Mouse (Mus musculus): ENCODE data around the gene Rtn4r.

The Rtn4r gene

DNA sequence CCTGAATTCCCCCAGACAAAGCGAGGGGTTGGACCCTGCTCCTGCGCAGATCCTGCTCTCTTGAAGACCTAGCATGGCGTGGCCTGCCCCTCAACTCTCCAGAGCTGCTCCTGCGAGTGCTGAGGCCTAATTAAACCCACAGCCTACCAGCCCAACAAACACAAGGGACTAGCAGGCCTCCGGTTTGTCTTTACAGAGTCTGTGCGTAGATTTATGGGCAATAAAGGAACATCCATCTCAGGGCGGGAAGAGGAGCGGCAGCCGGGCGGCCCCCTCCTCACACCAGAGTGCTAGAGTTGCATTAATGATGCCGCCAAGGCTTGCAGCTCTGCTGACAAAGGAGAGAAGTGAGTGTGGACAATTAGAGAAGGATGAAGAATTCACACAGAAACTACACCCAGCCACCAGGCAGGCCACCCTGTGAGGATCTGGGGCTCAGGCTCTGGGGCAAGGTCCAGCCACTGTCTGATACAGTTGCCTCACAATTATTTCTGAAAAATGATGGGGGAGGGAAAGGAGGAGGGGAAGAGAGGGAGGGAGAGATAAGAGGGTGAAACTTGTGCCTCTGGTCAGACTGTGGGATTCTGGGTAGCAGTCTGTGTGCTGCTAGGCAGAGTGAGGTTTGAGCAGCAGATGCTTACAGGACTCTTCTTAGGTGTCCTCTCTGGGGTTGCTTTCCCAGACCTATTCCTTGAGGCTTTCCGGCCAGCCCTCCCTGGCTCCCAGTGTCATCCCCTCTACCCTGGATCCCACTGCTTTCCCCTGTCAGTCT, 29.3 kb downstream of the Rtn4r start:
- in situ Hi-C loops (cut with MboI), result no loop called here

DNA sequence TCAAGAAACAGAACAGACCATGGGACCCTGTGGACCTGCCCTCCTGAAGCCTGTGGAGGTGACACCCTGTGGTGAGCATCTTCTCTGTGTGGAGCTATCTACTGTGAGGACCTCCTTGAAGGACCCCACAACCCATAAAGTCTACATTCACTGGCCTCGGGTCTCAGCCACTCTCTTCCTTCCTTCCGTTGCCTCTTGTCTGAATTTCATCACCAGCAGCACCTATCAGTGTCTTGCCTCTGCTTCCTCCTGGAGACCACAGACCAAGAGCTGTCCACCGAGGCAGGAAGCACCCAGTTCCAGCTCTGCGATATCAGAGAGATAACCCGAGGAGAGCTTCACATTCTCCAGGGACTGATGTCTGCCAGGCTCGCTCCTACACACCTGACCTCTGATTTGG, 31.8 kb downstream of the Rtn4r start:
- in situ Hi-C loops (cut with MboI), result no loop called here

DNA sequence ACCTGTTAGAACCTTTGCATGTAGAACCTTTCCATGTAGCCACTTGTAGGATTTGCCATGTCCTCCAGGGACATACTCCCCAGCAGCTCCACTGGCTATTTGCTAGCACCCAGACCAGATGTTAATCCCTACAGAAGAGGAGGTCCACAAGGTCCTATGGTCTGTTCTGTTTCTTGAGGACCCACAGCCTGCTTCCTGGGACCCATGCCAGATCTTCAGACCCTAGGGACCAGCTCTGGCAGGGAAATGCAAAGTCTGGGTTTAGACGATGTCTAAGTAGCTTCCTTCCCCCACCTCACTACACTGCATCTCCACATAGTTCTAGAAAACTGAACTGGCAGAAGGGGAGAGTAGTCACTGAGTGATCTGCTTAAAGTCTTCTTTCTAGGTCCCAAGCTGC, 32.3 kb downstream of the Rtn4r start:
- in situ Hi-C loops (cut with MboI), result no loop called here

DNA sequence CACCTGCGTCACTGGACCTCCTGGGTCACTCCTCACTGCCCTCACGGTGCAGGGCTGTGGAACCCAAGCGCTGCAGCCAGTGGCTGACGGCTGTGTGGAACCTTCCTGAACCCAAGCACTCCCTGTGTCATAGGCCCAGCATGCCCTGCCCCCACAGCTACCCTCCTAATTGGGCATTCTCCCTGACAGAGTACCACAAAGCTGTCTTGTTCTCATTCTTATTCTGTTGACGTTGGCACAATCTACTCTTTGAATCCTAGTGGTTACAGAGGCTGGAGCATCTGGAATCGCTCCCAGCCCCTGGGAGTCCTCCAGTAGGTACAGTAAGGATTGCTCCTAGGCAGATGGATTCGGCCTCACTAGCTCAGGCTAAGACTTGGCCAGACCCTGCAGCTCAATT, 33.1 kb downstream of the Rtn4r start:
- in situ Hi-C loops (cut with MboI), result no loop called here

DNA sequence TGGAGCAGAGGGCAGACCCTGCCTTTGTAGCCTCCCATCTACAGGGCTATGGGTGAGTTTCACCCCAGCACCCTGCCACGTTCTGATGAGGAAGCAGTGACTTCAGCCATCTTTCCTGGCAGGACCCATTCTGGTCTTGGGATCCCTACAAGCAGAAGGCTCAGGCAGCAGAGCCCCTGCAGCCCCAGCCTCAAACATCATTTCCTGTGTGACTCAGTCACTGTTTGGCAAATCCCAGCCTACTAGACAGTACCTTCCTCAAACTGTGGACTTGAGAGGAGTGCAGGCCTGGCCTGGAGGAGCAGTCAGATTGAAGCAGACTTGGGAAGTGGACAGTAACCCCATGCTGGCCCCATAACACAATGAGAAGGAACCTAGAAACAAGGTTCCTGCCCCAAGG, 33.7 kb downstream of the Rtn4r start:
- in situ Hi-C loops (cut with MboI), result no loop called here

DNA sequence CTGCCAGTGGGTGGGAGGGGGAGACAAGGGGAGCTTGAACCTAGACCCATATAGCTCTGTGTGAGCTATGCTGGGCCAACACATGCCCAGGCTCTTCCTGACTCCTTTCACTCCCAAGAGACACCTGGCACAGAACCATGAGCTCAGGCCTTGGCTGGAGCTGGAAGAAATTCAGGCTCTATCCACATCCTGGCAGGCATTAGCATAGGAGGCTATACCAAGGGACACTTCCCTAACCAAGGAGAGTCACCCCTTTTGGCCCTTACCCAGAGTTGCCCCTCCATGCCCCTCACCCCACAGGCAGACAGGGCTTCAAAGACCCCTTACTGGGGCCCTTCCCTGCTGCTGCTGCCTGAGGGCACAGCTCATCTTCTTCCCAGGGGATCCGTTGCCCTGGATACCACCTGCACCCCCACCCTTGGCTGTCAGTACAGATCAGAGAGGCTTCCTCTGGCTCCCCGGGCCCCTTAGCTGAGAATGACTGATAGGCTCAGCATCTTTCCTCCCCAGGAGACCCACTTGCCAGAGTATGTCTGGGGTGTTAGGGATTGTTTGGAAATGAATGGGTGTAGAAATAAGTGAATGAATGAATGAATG, 37.3 kb downstream of the Rtn4r start:
- in situ Hi-C loops (cut with MboI), result no loop called here

DNA sequence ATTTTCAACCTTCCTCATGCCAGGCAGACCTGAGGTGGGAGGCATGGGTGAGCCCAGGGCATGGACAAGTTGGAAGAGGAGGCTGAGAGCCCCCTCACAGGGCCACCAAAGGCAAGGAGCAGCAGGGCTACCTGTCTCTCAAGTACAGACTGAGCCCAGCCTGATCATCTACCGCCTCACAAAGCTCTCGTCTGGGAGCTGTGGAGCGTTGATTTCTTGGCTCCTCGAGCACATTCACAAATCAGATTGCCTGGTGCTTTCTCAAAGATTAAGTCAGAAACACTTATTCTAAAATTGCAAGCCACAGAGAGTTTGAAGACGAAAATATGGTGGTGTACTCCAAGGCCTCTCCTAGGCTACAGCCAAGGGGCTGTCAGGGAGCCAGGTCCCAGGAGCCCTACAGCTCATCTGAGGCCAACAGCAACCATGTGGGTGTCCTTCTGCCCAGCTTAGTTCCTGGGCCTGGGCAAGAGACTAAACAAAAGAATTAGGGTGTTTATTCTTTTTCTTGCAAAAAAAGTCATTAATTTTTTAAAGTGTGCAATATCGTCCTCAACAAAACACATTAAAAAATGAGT, 39.3 kb downstream of the Rtn4r start:
- in situ Hi-C loops (cut with MboI), result no loop called here

DNA sequence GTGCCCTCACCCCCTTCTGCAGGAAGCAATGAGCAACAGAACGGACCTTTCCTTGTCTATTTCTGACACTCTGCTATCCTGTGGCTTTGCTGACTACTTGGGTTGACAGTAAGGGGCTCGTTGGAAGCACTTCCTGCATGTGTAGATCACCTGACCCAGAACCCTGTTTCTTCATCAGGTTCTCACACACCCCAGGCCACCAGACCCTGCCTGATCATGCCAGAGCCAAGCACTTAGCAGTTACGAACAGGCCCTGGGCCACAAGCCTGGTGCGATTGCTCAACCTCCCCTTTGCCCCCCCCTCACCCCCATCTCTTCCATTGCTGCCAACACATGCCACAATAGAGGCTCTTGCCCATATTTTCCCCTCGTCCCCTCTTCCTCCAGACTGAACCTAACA, 41.7 kb downstream of the Rtn4r start:
- in situ Hi-C loops (cut with MboI), result no loop called here

DNA sequence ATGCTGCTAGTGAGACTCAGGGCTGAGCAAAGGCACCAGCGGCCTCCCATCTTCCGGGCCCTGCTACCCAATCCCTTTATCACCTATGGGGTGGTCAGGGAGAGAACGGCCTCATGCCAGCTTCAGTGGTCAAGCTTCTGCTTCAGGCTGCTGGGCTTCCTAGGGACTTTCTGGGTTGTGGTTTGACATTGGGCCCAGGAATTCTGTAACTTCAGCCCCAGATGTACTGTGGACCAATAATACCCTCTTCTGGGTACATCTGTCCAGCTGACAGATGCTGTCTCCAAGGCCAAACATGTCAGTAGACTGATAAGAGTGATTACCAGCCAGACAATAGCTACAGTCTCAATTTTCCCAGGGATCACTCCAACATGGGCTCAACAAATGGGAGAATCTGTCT, 42.3 kb downstream of the Rtn4r start:
- in situ Hi-C loops (cut with MboI), result no loop called here

DNA sequence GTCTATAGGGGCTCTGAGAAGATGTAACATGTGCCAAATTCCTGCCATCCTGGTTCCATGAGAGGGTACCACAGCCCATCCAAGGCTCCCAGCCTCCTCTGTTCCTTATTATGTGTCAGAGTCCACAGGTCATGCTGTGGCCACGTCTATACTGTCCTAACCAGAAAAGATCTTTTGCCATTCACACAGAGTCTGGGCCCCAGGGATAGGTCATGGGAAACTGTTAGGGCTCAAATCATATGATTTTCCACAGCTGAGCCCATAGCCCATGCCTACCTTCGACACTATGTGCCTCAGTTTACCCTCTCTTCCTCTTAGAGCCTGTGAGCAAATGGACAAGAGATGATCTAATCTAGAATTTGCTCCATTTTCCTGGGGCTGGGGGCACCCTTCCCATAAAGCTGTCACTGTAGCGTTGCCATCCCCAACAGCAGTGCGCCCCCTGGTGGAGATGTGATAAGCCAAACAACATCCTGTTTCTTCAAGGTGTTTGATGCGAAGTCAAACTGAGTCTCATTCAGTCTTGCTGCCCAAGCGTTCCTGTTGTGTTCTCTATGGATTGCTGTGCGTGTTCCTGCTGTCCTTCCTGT, 44.9 kb downstream of the Rtn4r start:
- in situ Hi-C loops (cut with MboI), result no loop called here

DNA sequence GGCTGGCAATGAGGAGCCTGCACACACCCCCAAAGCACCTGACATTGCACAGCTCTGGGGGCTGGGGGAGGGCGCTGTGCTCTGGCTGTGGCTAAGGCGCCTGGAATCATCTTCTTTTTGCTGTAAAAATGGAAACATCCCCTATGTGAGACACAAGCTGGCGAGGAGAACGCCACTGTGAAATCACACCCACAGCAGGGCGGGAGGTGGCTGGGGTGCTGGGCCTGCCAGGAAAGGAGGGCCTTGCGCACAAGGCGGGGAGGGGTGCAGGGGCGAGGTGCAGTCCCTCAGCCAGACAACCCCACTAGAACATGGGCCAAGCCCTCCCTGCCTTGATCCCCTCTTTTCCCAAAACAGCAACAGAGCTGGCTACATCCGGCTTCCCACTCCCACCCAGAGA, 45.8 kb downstream of the Rtn4r start:
- in situ Hi-C loops (cut with MboI), result no loop called here

DNA sequence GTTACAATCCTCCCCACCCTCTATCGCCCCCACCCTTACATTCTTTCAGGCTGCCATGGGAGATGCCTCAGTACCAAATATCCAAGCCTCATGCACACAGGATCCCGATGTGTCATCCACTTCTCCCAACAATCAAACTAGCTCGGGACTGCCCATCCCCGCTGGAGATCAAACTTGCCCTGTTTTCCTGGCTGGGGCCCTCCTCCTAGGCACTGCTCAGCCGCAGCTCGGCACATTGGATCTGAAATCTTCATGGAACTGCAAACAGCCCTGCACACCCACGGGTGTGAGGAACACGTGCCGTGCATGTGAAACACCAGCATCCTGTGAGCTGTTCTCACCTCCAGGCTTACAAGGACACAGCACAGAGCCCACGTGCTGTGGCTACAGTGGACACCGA, 46.3 kb downstream of the Rtn4r start:
- in situ Hi-C loops (cut with MboI), result no loop called here

DNA sequence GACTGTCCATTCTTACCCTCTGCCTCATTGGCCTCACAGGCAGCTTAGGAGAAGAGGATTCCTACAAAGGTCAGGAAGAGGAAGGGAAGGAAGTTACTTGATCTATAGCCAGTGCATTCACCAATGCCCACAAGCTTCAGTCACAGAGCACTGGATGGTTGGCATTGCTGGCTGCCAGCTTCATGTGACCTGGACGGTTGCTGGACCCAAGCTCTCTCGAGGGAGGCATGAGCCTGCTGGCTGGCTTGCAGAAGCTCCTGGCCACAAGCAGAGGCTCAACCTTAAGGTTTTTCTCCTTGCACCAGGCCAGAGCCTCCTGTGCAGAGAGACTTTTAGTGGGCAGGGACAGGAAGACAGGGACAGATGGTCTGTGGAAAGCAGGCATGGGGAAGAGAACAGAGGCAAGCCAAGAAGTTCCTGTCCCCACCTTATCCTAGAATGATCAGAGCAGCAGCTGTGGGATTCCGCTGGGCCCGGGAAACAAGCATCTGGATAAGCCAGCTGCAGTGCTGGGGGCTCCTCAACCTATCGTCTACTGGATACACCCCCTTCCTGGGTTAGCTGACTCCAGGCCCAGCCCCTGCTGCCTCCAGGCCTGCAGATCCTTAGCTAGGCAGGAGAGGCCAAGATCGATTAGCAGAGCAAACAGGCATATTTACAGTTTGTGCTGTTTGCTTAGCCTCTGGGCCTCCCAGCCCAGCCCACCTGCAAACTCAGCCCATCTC, 48.5 kb downstream of the Rtn4r start:
- in situ Hi-C loops (cut with MboI), result no loop called here

DNA sequence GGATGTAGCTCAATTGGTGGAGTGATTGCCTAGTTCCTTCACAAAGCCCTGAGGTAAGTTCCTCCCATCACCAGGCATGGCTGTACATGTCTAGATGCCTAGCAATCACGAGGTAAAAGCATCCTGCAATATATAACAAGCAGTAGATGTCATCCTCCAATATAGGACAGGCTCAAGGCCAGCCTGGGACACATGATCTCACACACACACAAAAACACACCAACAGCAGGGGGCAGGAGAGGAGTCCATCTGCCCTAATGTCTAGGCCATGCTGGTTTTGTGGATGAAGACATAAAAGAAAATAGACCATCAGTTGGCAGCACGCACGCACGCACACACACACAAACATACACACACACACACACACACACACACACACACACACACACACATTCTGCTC, 49.3 kb downstream of the Rtn4r start:
- in situ Hi-C loops (cut with MboI), result no loop called here

DNA sequence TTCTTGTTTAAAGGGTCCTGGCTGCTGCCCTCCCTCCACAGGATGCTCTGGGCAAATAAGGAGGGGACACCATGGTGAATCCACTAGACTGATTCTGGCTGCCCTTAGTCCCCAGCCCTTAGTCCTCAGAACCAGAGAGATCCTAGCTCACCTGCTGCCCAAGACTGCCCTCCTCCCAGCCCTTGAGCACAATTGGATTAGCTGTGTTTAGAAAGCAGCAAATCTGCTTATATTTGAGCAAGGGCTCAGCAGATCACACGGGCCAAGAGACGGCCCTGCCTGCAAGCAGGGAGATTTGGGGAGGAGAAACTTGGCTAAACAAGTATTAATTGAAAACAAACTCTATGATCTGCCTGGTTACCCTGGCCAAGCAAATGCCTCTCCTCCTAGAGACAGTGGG, 52.1 kb downstream of the Rtn4r start:
- in situ Hi-C loops (cut with MboI), result no loop called here

DNA sequence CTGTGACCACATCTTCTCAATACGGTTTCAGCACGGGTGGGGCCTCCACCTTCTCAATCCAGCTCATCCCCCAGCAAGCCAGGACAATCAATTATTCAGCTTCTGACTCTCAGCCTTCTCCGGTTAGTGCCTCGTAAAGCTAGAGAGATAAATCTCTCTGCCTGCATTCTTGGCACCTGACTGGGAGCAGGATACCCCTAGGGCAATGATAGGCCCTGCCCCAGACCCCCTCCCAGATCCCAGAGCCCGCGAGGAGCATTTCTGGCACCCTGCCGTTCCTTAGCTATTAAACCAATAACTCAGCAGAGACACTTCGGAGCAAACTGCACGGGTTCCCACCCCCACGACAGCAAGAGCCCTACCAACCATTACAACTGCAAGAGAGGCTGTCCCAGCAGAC, 54.0 kb downstream of the Rtn4r start:
- in situ Hi-C loops (cut with MboI), result no loop called here

DNA sequence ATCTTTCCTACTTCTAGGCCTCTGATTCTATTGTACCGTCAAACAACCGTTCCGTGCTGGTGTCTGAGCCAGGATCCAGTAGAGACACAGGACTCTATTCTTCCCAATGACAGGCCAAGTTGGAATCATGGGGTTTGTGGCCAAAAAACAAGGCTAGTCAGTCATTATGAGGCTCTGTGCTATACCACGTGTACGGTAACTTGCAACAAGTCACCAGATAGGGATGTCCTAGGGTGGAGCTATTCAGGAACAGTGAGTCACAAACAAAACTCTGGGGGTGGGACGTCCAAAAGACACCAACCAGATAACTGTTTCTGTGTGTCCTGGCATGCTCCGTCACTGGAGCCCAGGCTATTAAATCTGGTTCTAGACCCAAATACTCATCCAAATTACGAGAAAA, 55.3 kb downstream of the Rtn4r start:
- in situ Hi-C loops (cut with MboI), result no loop called here

DNA sequence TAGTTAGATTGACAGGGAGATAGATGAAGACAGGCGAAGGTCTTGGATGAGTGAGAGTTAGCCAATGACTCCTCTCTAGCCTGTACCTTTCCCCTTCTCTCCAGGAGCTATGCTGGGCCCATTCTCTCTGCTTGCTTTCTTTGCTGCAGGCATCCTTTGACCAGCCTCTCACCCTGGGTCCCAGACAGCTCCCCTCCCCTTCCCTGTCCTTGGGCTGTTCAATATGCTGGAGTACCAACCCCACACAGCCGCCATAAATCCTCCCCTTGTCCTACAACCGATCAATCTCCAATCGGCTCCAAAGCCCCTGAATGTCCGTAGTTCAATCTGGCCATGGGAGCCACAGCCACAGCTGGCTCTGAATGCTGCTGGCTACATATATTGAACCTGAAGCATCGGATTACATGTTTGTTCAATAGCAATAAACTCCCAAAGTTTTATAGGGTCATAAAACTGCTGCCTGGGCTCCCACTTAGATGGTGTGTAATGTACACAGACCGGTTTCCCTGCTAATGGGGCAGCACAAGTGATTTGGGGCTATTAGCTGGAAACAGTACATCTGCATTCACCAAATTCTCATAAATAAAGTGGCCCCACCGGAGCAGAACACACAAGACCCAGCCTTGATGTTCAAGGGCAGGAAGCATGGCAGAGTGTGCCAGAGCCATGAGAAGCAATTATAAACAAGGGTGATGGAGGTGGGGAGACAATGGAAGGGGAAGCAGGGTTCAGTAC, 58.4 kb downstream of the Rtn4r start:
- in situ Hi-C loops (cut with MboI), result no loop called here

DNA sequence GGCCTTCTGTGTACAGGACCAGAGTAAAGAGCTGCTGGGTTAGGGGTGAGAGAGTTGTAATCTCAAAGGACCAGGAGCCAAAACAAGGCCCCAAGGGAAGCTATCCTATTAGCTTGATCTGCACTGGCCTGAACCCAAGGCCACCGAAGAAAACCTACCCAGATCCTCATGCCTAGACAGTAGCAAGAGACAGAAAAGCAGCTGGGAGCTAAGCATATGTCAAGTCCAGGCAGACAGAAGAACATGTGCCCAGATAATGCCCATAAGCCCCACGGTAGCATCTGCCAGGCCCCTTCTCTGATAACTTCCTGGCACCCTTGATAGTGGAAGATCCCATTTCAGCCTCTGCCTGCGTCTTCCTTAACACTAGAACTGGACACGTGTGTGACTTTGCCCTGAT, 59.4 kb downstream of the Rtn4r start:
- in situ Hi-C loops (cut with MboI), result no loop called here

DNA sequence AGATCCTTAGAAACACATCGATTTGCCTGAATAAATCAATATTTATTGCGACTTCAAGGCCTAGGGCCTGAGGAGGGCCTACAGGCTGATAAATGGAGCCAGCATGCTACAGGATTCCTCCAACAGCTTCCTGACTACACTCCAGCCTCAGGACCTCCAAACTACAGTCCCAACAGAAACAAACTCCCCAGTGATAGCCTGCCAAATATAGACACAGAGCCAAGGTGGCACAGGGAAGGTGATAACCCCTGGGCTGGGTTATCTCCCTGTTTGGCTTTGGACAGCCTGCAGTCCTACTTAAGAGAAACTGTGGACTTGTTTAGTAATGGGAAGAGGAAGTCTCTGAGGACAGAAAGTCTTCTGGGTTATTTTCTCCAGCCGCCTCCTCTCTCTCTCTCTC, 59.8 kb downstream of the Rtn4r start:
- in situ Hi-C loops (cut with MboI), result no loop called here

DNA sequence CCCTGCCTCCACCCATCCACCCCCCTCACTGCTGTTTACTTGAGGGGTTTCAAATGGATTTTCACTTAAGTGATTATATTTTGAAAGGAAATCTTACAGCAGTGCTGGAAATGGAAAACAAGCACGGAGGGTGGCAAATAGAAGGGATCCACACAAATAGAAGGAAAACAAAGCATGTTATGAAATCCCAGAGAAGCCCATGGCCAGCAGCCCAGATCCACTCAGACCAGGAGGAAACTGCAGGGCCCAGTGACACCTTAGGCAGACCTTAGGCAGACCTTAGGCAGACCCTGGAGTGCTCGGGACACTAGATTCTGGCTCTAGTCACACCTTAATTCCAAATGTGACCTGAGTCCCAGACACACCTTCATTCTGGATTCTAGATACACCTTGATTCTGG, 63.6 kb downstream of the Rtn4r start:
- in situ Hi-C loops (cut with MboI), result no loop called here

Data from mature B cell (primary cell).